Mouse (Mus musculus): ENCODE data around the gene Atg7. TPM values are rescaled to one million over a fixed set of nuclear protein-coding genes. Genes with fewer than 3 reads are reported as not detected.

Atg7 gene
- polyA plus RNA-seq, 1 experiment = 43.3 TPM

DNA sequence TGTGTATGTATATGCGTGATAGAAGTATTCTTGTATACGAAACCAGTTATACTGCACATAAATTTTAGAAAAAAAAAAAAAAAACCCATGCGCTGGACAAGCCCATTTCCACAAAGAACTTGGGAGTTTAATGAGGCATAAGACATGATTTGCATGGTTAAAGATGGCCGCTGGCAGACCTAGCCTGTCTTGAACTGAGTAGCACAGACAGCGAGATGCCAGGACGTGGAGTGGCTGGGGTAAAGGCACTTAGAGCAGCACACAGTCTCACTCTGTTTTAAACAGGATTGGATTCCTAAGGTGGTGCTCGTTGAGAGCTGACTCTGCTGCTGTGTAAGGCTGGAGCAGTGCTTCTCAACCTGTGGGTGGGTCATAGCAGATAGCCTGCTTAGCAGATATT, 192.4 kb downstream of the Atg7 start:
- no peak overlapping the region for H3K4me3 ChIP-seq (replicated peaks; ENCODE audit: control insufficient read depth, low read depth, low read length)
- no peak for TF ChIP-seq POLR2A (IDR thresholded peaks at IDR 0.05; ENCODE audit: borderline replicate concordance, control insufficient read depth, low read depth, low read length)
- TF ChIP-seq CTCF (IDR thresholded peaks at IDR 0.05; ENCODE audit: control insufficient read depth, insufficient read depth, low read length) = no peak
- H3K27ac ChIP-seq (ENCODE audit: control insufficient read depth, insufficient read depth, low read depth, low read length, poor library complexity) = no peak overlapping the region
- WGBS = 87% methylated on average over 7 of the region's 7 CpGs
- peaks cover 4% of the 10 kb centered on the region for H3K4me1 ChIP-seq (ENCODE audit: control insufficient read depth, insufficient read depth, low read length)

DNA sequence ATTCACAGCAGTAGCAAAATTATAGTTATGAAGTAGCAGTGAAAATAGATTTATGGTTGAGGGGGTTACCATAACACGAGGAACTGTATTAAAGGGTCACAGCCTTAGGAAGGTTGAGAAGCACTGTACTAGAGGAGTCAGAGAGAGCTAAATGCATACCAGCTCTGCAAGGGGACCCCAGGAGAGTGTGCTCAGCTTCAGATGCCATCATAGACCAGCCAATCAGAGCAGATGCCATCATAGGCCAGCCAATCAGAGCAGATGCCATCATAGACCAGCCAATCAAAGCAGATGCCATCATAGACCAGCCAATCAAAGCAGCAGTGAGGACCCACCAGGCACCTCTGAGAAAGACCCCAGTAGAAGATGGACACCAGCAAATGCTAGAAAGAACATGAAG, 192.9 kb downstream of the Atg7 start:
- H3K4me1 ChIP-seq (ENCODE audit: control insufficient read depth, insufficient read depth, low read length) = peaks cover 6% of the 10 kb centered on the region
- no peak overlapping the region for H3K4me3 ChIP-seq (replicated peaks; ENCODE audit: control insufficient read depth, low read depth, low read length)
- 83% methylated on average over 1 of the region's 1 CpGs for WGBS
- TF ChIP-seq POLR2A (IDR thresholded peaks at IDR 0.05; ENCODE audit: borderline replicate concordance, control insufficient read depth, low read depth, low read length) = no peak
- no peak for TF ChIP-seq CTCF (IDR thresholded peaks at IDR 0.05; ENCODE audit: control insufficient read depth, insufficient read depth, low read length)
- H3K27ac ChIP-seq (ENCODE audit: control insufficient read depth, insufficient read depth, low read depth, low read length, poor library complexity) = no peak overlapping the region

DNA sequence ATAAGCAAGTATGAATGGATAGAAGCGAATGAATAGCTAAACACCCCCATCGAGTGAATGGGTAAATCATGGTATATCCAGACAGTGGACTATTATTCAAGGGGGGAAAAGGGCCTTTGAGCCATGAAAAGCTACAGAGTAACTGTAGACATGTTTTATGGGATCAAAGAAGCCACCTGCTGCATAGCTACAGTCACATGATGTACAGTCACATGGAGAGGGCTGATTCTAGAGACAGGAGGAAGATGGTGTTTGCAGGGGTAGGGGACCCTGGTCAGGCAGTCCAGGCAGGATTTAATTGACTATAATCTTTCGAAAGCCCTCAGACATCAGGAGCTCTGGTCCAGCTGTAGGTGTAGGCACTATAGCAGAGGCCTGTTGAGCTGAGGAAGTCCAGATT, 193.5 kb downstream of the Atg7 start:
- WGBS = 83% methylated on average over 3 of the region's 3 CpGs

DNA sequence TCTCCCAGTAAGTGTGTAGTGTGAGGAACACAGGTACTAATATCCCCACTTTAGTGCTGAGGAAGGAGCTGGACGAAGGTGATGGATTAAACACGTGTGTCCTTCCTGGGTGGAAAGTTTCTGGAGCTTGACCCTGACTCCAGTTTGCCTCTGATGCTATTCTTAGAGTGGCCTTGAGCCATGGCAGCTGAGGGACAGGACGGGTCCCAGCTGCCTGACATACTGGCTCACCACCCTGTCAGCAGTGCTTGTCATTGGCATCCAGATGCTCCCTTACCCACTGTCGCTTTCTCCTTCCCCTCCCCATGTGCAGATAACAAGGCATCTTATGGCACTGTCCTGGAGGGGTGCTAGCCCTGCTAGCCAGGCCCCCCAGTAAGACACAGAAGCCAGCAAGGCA, 196.0 kb downstream of the Atg7 start:
- H3K27ac ChIP-seq (ENCODE audit: control insufficient read depth, insufficient read depth, low read depth, low read length, poor library complexity) = no peak overlapping the region
- H3K4me1 ChIP-seq (ENCODE audit: control insufficient read depth, insufficient read depth, low read length) = peaks cover 6% of the 10 kb centered on the region
- TF ChIP-seq CTCF (IDR thresholded peaks at IDR 0.05; ENCODE audit: control insufficient read depth, insufficient read depth, low read length) (no peak), POLR2A (IDR thresholded peaks at IDR 0.05; ENCODE audit: borderline replicate concordance, control insufficient read depth, low read depth, low read length) (no peak)
- no peak overlapping the region for H3K4me3 ChIP-seq (replicated peaks; ENCODE audit: control insufficient read depth, low read depth, low read length)
- WGBS = 78% methylated on average over 4 of the region's 4 CpGs

More for the DNA sequence above, 193.5 kb downstream of the Atg7 start:
- Histone ChIP-seq H3K4me1 (ENCODE audit: control insufficient read depth, insufficient read depth, low read length) (peaks cover 6% of the 10 kb centered on the region), H3K4me3 (replicated peaks; ENCODE audit: control insufficient read depth, low read depth, low read length) (no peak overlapping the region), H3K27ac (ENCODE audit: control insufficient read depth, insufficient read depth, low read depth, low read length, poor library complexity) (no peak overlapping the region)
- TF ChIP-seq CTCF (IDR thresholded peaks at IDR 0.05; ENCODE audit: control insufficient read depth, insufficient read depth, low read length) (no peak), POLR2A (IDR thresholded peaks at IDR 0.05; ENCODE audit: borderline replicate concordance, control insufficient read depth, low read depth, low read length) (no peak)

DNA sequence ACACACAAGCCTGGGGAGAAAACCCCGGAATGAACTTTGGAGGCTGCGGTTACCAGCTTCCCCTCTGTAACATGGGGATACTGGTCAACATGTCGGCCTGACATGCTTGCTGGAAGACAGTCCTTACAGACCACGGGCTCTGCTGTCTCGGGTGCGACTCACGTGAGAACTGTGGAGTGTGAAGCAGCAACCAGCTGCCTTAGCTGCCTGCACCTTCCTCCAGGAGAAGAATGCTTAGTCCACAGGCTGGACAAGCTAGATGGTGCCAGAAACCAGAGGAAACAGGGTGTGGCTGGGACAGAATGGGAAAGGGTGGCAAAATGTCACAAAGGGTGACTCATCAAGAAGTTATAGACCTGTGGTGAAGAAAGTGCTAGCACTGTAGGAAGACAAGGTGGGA, 197.1 kb downstream of the Atg7 start:
- WGBS = 32% methylated on average over 7 of the region's 7 CpGs
- Histone ChIP-seq H3K4me3 (replicated peaks; ENCODE audit: control insufficient read depth, low read depth, low read length) (no peak overlapping the region), H3K4me1 (ENCODE audit: control insufficient read depth, insufficient read depth, low read length) (peaks cover 6% of the 10 kb centered on the region)

DNA sequence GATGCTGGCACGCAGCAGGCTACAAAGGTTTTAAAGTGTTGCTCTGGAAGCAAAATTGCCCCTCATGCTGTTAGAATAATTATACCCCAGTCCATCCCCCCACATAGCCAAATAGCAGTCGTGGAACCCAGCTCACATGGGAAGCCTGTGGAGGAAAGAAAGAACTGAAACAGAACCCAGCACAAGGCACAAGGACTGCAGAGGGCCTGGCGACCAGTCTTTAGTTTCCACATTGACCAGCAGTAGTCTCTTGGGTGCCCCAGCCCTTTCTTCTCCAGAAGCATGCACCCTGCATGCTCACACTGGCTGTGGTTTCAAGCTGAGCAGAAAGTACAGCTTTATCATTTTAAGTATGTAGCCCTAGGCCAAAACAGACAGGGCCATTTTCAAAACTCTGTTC, 199.2 kb downstream of the Atg7 start:
- no peak for TF ChIP-seq POLR2A (IDR thresholded peaks at IDR 0.05; ENCODE audit: borderline replicate concordance, control insufficient read depth, low read depth, low read length)
- TF ChIP-seq CTCF (IDR thresholded peaks at IDR 0.05; ENCODE audit: control insufficient read depth, insufficient read depth, low read length) = no peak
- 50% methylated on average over 3 of the region's 3 CpGs for WGBS

More for the DNA sequence above, 197.1 kb downstream of the Atg7 start:
- no peak for TF ChIP-seq CTCF (IDR thresholded peaks at IDR 0.05; ENCODE audit: control insufficient read depth, insufficient read depth, low read length)
- no peak for TF ChIP-seq POLR2A (IDR thresholded peaks at IDR 0.05; ENCODE audit: borderline replicate concordance, control insufficient read depth, low read depth, low read length)
- H3K27ac ChIP-seq (ENCODE audit: control insufficient read depth, insufficient read depth, low read depth, low read length, poor library complexity) = no peak overlapping the region

DNA sequence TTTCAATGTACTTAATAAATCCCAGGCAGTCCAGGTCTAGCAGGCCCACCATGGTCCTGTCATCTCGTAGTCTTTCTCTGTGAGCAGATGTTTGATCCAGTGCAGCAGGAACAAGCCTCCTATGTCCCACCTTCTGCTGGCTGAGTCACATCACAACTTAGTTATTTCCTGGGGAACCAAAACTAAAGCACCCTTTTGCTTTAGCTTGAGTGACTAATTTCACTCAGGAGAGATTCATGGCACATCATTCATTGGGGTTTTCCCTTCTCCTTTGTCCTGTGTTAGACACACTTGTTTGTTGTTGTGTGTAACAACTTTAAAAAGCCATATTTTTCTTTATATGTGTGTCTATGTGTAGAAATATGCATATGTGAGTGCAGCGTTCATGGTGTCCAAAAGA, 200.0 kb downstream of the Atg7 start:
- Histone ChIP-seq H3K27ac (ENCODE audit: control insufficient read depth, insufficient read depth, low read depth, low read length, poor library complexity) (no peak overlapping the region), H3K4me1 (ENCODE audit: control insufficient read depth, insufficient read depth, low read length) (peaks cover 6% of the 10 kb centered on the region), H3K4me3 (replicated peaks; ENCODE audit: control insufficient read depth, low read depth, low read length) (no peak overlapping the region)
- WGBS = 81% methylated on average over 2 of the region's 2 CpGs
- TF ChIP-seq CTCF (IDR thresholded peaks at IDR 0.05; ENCODE audit: control insufficient read depth, insufficient read depth, low read length) = no peak
- no peak for TF ChIP-seq POLR2A (IDR thresholded peaks at IDR 0.05; ENCODE audit: borderline replicate concordance, control insufficient read depth, low read depth, low read length)

More for the DNA sequence above, 199.2 kb downstream of the Atg7 start:
- Histone ChIP-seq H3K4me1 (ENCODE audit: control insufficient read depth, insufficient read depth, low read length) (peaks cover 6% of the 10 kb centered on the region), H3K27ac (ENCODE audit: control insufficient read depth, insufficient read depth, low read depth, low read length, poor library complexity) (no peak overlapping the region), H3K4me3 (replicated peaks; ENCODE audit: control insufficient read depth, low read depth, low read length) (no peak overlapping the region)

DNA sequence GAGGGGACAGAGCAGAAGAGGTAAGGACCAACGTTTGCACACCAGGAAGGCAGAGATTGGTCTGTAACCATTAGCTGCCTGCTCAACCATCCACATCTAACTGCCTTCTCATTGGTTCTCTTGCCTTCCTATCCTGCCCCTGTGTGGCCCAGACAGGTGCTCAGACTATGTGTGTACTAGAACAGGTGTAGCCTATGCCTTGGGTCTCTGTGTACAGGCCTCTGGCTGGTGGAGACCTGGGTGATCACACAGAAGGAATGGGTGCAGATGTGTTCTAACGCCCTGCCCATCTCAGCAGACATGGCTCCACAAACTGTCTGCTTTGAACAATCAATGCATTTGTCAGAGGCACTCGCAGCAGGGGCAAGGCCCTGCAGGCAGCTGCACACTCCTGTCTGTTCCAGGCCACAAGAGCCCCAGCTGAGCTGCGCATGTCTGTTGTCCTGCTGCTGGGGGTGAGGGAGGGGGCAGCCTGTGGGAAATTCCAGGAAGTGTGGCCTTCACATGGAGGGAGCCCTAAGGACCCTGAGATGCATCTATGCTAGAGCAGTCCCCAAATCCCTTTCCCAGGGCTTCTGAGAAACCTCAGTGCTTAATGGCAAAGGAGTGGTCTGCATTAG, 203.4 kb downstream of the Atg7 start:
- WGBS = 80% methylated on average over 4 of the region's 4 CpGs
- H3K4me1 ChIP-seq (ENCODE audit: control insufficient read depth, insufficient read depth, low read length) = peaks cover 3% of the 10 kb centered on the region

More for the DNA sequence above, 203.4 kb downstream of the Atg7 start:
- no peak overlapping the region for H3K4me3 ChIP-seq (replicated peaks; ENCODE audit: control insufficient read depth, low read depth, low read length)
- H3K27ac ChIP-seq (ENCODE audit: control insufficient read depth, insufficient read depth, low read depth, low read length, poor library complexity) = no peak overlapping the region
- TF ChIP-seq CTCF (IDR thresholded peaks at IDR 0.05; ENCODE audit: control insufficient read depth, insufficient read depth, low read length) = no peak
- TF ChIP-seq POLR2A (IDR thresholded peaks at IDR 0.05; ENCODE audit: borderline replicate concordance, control insufficient read depth, low read depth, low read length) = no peak
